Mouse (Mus musculus): ENCODE results near the gene Cacna2d3.

Cacna2d3 gene

GRCm38 (mm10) chr14:29643217-29643616 is 78.4 kb downstream of the Cacna2d3 start:
- no peak for DNase-seq (ENCODE audit: extremely low spot score, low spot score)

GRCm38 (mm10) chr14:29639266-29639665 is 82.4 kb downstream of the Cacna2d3 start:
- DNase-seq (ENCODE audit: extremely low spot score, low spot score) = no peak

- no peak for DNase-seq (ENCODE audit: extremely low spot score, low spot score)
Measured at GRCm38 (mm10) chr14:29628213-29628612, 93.5 kb downstream of the Cacna2d3 start.

DNA sequence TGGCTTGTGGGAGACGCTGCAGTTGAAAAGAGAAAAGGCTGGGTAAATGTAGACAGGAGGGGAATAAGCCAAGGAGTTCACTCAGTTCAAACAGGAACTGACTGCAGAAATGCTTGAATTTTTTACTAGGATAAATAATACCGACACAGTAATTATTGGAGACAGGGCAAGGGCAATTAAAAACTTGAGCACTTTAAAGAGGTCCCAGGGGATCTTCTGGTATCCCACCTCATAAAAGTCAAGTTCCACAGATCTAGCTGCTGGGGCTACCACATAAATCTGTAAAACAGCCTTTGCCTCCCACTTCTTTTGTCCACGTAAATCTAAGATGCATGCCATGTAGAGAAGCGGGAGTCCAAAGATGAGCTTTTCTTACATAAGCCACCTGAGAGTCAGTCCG is 109.2 kb downstream of the Cacna2d3 start:
- no peak for DNase-seq (ENCODE audit: extremely low spot score, low spot score)

DNA sequence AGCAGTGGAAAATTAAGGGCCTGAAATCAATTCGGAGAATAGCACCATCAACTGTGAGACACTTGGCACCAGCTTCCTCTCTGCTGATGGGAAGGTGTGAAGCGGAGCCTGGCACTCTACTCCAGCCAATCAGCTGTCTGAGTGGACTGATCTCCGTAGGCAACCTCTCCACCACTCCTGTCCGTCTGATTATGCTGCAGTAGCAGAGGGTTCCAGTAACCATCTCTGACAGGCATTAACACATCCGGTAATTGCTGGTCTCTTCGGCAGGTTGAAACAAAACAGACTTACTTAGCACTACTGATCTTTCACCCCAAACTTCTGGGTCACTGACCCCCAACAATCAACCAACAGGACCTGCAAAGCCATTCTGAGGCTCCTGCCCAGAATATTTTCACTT is 112.9 kb downstream of the Cacna2d3 start:
- DNase-seq (ENCODE audit: extremely low spot score, low spot score) = no peak

DNA sequence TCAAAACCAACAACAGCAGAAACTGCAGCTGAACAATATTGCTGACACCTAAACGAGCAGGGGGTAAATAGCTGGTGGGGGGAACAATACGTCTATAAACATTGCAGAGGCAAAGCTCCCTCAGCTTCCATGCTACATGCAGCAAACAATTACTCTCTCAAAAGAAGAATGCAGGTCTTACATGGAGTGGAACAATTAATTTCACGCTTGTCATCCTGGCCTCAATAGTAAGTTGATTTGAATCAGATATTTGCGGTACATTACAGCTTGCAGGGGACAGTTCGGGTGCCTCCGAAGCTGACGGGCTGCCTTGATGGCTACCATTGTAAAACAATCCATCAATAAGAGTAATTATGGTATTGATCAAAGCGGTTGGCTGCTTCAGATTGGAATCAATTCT is 122.2 kb downstream of the Cacna2d3 start:
- no peak for DNase-seq (ENCODE audit: extremely low spot score, low spot score)

- DNase-seq (ENCODE audit: extremely low spot score, low spot score) = no peak
Measured at GRCm38 (mm10) chr14:29592896-29593295, 128.8 kb downstream of the Cacna2d3 start.

- DNase-seq (ENCODE audit: extremely low spot score, low spot score) = no peak
Measured at GRCm38 (mm10) chr14:29589628-29590027, 132.0 kb downstream of the Cacna2d3 start.

GRCm38 (mm10) chr14:29581961-29582360 is 139.7 kb downstream of the Cacna2d3 start:
- DNase-seq (ENCODE audit: extremely low spot score, low spot score) = no peak

GRCm38 (mm10) chr14:29577786-29578185 is 143.9 kb downstream of the Cacna2d3 start:
- no peak for DNase-seq (ENCODE audit: extremely low spot score, low spot score)

- no peak for DNase-seq (ENCODE audit: extremely low spot score, low spot score)
Measured at GRCm38 (mm10) chr14:29575551-29575950, 146.1 kb downstream of the Cacna2d3 start.

- peak; percentile 15 for DNase-seq (ENCODE audit: extremely low spot score, low spot score)
Measured at GRCm38 (mm10) chr14:29562704-29563103, 159.0 kb downstream of the Cacna2d3 start.

- no peak for DNase-seq (ENCODE audit: extremely low spot score, low spot score)
Measured at GRCm38 (mm10) chr14:29561122-29561834, 160.4 kb downstream of the Cacna2d3 start.

DNA sequence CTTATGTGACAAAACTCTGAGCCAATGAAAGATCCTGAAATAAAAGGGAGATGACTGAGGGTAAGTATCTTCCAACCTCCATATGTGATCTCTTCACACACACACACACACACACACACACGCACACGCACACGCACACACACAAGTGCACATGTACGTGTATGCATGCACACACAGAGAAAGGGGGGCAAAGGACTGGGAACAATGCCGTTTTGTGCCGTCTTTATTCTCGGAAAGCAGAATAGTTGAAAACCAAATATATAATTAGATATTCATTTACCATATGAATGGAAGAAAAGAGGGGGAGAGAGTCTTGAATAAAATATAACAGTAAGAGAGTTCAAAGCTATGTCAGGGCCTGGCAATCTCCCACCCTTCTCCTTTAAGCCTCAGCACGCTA is 163.2 kb downstream of the Cacna2d3 start:
- no peak for DNase-seq (ENCODE audit: extremely low spot score, low spot score)

DNA sequence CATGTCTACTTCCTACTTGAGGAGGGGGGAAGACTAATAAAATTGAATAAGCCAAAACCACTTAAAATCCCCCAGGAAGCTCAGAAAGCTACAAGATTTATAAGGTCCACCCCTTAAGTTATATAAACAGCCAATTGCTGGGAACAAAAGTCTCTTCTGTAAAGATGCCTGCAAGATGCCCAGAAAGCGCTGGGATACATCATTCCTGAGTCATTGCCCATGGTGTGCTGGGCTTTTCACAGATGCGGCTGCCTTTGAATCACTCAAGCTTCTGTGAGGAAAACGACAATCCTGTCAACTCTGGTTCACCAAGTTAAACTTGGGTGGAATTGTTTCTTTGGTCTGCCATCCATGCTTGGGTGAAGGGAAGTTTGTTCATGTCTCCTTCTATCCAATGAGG is 165.5 kb downstream of the Cacna2d3 start:
- no peak for DNase-seq (ENCODE audit: extremely low spot score, low spot score)

- DNase-seq (ENCODE audit: extremely low spot score, low spot score) = no peak
Measured at GRCm38 (mm10) chr14:29552471-29552870, 169.2 kb downstream of the Cacna2d3 start.

GRCm38 (mm10) chr14:29548646-29549045 is 173.0 kb downstream of the Cacna2d3 start:
- no peak for DNase-seq (ENCODE audit: extremely low spot score, low spot score)

- DNase-seq (ENCODE audit: extremely low spot score, low spot score) = no peak
Measured at GRCm38 (mm10) chr14:29530516-29530915, 191.1 kb downstream of the Cacna2d3 start.

- no peak for DNase-seq (ENCODE audit: extremely low spot score, low spot score)
Measured at GRCm38 (mm10) chr14:29528696-29529095, 193.0 kb downstream of the Cacna2d3 start.

GRCm38 (mm10) chr14:29519751-29520669 is 201.7 kb downstream of the Cacna2d3 start:
- DNase-seq (ENCODE audit: extremely low spot score, low spot score) = no peak

- DNase-seq (ENCODE audit: extremely low spot score, low spot score) = no peak
Measured at GRCm38 (mm10) chr14:29502667-29503066, 219.0 kb downstream of the Cacna2d3 start.

DNA sequence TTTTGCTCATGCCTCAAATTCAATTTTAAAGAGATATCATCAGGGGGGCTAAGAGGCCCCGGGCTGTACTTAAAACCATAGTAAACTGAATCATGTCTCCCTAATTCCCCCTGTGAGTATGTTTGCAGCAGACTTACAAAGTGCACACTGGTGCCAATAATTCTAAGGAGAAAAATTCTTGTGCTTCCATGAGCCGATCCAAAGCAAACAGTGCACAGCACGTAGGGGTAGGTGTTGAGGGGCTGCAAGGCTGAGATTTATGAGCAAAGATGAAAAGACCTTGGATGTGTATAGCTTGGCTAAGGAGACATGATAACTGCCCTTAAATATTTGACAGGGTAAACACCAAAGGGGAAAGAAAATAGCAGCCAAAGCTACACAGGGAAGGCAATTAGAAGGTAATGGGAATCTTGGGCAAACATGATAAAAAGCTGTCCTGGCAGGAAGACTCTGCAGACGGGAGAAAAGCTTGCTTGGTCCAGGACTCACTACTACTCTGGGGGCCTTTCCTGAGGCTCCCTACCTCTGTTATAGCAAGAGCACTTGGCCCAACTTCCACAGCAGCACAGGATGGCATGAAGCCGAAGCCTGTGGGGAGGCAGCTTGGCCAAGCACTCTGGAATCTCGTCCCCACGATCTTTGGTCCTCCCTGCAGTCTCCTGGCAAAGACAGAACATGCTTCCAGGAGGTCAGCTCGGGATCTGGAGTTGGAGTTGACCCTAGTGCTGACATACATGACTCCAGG is 222.9 kb downstream of the Cacna2d3 start:
- DNase-seq (ENCODE audit: extremely low spot score, low spot score) = no peak
